Mouse (Mus musculus) cerebellum, adult 11 months (tissue): ENCODE results near the gene Adamts8.

Experiments
- DNase-seq: peaks from one replicate; pipeline ENCODE4 v3.0.0; 2022

Gene Adamts8

DNA sequence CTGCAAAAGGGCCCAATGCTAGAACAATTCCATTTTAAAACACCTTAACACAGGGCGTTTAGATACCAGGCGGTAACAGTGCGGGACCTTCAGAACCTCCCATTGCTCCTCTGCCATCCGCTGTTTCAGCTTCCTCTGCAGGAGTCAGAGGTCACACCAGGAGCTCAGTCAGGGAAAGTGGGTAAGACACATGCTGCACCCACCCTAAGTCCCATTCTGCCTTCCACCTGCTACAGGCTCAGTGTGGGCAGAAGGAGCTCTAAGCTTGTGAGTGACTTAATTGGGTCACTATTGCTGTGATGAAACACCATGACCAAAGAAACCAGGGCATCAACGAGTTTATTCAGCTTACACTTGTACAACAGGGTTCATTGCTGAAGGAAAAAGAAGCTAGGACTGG lies 50.7 kb downstream of the Adamts8 start:
- no peak for DNase-seq

DNA sequence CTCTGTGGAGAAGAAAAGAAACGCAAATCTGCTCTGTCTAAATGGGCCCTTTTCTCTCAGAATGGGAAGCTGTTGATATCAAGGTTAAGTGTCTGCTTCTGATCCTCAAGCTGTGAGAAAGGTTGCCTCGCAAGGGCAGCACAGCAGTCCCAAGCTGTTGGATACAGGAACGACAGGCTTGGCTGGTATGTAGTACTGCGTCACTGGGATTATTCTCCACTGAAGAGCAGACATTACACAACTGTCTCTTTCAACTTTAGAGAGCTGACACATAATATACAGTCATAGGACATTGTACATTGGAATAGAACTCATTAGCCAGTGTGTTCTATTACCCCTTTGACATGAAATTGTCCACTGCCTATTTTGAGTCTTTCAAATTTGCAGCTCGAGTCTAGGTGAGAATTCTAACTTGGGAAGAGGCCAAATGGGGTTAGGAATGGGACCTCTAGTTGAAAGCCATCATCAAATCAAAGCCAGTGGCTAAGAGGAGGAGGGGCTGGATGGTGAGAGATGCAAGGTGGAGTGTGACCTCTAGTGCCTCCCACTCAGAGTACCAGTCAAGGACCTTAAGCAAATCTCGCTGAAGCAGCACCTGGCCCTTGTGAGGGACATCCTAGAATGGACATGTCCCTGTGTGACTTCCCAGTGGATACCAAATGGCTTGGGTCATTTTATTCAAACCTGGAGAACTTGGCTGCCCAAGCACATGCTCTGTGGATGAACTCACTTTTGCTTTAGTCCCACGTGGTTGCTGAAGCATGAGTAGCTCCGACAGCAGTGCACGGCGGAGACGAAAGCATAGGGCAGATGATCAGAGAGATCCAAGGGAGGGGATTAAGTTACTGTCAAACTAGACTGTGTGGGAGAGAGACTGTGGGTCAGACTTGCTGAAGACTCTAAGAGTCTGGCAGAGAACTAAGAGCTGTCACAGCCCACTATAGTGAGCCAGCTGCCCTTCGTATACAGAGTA lies 54.5 kb downstream of the Adamts8 start:
- DNase-seq = no peak

DNA sequence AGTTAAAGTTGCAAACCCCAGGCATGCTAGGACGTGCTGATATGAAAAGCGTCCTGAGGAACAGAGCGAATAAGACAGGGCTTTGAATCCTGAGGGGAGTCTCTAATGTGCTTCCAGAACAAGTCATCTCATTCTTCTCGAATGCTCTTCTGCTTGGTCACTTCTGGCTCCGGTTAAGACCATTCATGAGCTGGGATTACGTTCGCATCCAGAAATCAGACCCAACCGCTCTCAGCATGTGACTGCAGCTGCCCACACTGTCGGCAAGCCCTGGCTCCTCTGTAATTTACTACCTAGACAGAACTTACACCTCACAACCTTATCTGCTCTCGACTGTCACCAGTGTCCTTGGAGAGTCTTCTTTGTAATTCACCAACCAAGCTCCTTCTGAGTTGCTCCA lies 58.3 kb downstream of the Adamts8 start:
- DNase-seq = no peak

DNA sequence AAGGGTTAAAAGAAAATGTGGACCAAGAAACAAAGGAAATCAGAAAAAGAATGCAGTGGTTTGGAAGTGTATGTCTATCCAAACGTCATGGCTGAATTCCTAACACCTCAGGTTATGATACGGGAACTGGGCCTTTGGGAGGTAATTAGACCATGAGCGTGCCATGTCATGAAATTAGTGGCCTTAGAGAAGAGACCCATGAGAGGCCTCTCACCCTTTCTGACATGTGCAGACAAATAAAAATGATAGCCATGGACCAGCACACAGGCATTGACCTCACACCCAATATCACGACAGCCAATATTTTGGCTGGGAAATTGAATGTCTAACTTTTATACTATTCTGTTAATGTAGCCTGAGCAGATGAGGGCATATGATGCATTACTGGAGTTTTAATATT lies 60.2 kb downstream of the Adamts8 start:
- no peak for DNase-seq

DNA sequence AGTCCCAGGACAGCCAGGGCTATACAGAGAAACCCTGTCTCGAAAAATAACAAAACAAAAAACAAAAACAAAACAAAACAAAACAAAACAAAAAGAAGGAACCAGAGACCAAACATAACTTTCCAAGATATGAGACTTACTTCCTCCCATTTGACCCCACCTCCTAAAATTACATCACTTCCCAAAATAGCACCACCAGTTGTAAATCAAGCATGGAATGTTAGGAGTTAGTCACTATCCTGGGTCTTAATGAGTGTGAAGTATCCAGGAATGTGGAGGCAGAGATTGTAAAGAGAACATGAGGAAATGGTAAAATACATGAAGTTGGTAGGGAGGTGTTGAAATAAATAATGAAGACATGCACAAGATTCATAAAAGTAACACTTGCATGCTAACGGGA lies 67.0 kb downstream of the Adamts8 start:
- no peak for DNase-seq

DNA sequence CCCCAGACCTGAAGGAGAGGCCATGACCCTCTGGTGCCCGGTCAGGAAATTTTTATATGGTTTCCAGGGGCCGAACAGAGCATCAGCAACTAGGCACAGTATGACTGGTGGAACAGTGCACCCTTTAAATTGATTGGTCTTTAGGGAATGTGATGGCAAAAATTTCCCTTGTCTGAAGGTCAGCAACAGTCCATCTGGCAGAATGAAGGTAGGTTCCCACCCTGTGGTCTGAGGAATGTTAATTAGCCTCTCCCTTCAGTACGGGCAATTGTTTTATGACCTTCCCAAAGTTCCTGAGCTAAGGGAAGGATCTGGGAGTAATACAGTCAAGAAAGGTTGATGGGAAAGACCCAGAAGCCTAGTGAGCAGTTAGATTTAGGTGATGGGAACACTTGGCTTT lies 67.7 kb downstream of the Adamts8 start:
- no peak for DNase-seq

DNA sequence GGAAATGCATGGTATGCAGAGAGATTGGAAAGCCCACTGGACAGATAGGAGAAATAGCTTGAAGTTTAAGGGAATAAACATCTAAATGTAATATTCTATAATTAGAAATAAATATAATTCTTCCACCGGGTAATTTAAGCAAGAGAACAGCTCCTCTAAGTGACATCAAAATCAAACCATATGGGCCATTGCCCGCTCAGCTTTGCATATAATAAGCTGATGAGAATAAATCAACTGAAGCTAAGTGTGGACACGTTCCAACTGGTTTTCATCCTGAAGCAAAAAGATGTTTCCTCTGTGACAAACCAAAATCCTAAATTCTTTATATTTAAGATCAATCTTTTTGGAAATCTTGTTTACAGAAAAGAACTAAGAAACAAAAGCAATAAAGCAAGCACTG lies 68.4 kb downstream of the Adamts8 start:
- no peak for DNase-seq

DNA sequence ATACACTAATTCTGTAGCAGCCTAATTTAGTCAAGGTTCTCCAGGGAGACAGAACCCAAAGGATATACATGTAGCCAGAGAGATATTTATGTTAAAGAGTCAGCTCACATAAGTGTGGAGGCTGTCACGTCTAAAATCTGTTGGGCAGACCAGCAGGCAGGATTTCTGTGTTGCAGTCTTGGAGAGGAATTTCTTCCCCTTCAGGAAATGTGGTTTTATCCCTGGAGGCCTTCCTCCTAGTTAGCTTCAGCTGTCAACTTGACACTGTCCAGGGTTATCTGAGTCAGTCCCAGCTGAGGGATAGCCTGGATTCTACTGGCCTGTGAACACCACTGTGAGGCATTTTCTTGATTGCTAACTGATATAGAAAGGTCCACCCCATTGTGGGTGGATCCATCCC lies 69.2 kb downstream of the Adamts8 start:
- DNase-seq = no peak

DNA sequence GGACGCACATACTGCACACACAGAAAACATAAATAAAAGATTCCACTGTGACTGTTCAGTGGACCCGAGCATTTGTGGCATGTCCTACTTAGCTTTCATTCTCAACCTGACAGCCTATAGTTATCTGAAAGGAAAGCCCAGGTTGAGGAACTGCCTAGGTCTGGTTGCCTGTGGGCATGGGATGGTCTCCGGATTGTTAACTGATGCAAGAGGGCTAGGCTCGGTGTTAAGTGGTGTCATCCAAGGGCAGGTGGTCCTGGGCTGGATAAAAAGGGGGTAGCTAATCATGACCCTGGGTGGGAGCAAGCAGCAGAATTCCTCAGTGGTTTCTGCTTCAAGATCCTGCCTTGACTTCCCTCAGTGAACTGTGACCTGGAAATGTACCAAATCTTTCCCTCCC lies 70.3 kb downstream of the Adamts8 start:
- no peak for DNase-seq

DNA sequence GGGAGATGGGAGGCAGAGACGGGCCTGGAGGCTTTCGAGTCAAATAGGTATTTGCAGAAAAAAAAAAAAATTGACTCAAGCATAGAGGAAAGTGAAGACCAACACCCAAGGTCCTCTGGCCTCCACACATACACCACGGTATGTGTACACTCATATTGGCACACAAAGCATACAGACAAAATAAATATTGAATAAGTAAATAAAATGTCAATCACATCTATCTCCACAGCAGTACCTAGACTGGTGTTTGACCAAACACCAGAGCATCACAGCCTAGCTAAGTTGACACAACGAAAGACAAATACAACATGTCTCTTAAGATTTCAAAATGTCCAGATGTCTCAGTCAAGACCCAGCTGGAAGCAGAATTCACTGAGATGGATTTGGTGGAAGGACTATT lies 71.1 kb downstream of the Adamts8 start:
- DNase-seq = no peak
